Mouse (Mus musculus) embryonic facial prominence, embryonic 11.5 days (tissue): ENCODE results near the gene Pradc1. TPM values are rescaled to one million over a fixed set of nuclear protein-coding genes. Genes with fewer than 3 reads are reported as not detected.
A peak's percentile ranks its signal among the peaks of the same experiment; 100 is the strongest.
"Not testable (repeated sequence)": the region's sequence is repeated elsewhere in the genome, so short reads cannot be mapped to it uniquely, and the experiment has no call there.

Source experiments
- ATAC-seq: fragments of 200-750 bp; cut with Nextera tagmentation; replicated peaks from 2 replicates; pipeline ENCODE4 v1.8.0; 2017; ENCODE audit warnings: low read depth; ENCODE audit not compliant: insufficient number of reproducible peaks, low FRiP score, low TSS enrichment
- DNase-seq: peaks from one replicate; pipeline ENCODE4 v3.0.0-alpha.2; 2015; ENCODE audit warnings: low spot score
- H3K27ac ChIP-seq: fragments of 300-500 bp; sonication (generic); replicated peaks from 2 replicates; pipeline ENCODE4 v1.5.1; 2014; ENCODE audit warnings: mild to moderate bottlenecking, low read depth, low read length, control low read depth
- H3K27me3 ChIP-seq: fragments of 300-500 bp; sonication (generic); 2 replicates; pipeline ENCODE4 v1.6.1; 2014; ENCODE audit warnings: mild to moderate bottlenecking, low read length, moderate library complexity, mixed read lengths; ENCODE audit not compliant: control insufficient read depth, insufficient read depth
- H3K36me3 ChIP-seq: fragments of 300-500 bp; sonication (generic); replicated peaks from 2 replicates; pipeline ENCODE4 v1.6.1; 2014; ENCODE audit warnings: low read depth, mild to moderate bottlenecking, low read length, moderate library complexity, mixed read lengths; ENCODE audit not compliant: control insufficient read depth, insufficient read depth
- H3K4me1 ChIP-seq: fragments of 300-500 bp; sonication (generic); 2 replicates; pipeline ENCODE4 v1.6.1; 2014; ENCODE audit warnings: low read length, mixed read lengths; ENCODE audit not compliant: control insufficient read depth, insufficient read depth
- H3K4me2 ChIP-seq: fragments of 300-500 bp; sonication (generic); 2 replicates; pipeline ENCODE4 v1.6.1; 2014; ENCODE audit warnings: low read depth, mild to moderate bottlenecking, control low read depth, low read length, moderate library complexity
- H3K4me3 ChIP-seq: fragments of 300-500 bp; sonication (generic); 2 replicates; pipeline ENCODE4 v1.5.1; 2014; ENCODE audit warnings: low read depth, low read length, control low read depth
- H3K9ac ChIP-seq: fragments of 300-500 bp; sonication (generic); replicated peaks from 2 replicates; pipeline ENCODE4 v1.6.1; 2014; ENCODE audit warnings: mild to moderate bottlenecking, control low read depth, low read length
- H3K9me3 ChIP-seq: fragments of 300-500 bp; sonication (generic); replicated peaks from 2 replicates; pipeline ENCODE4 v1.6.1; 2016; ENCODE audit warnings: mild to moderate bottlenecking, low read length, inconsistent platforms, mixed read lengths; ENCODE audit not compliant: control insufficient read depth
- WGBS: fragments of 180-500 bp; shearing (Covaris S2); extraction: QIAGEN DNeasy Blood & Tissue Kit; methylation state at CpG from one replicate; pipeline ENCODE4 v1.1.7; 2014; 5-methylcytosine and 5-hydroxymethylcytosine counted together
- polyA plus RNA-seq: library from polyadenylated mRNA; unstranded; fragments of >200 nt; fragmentation: Nextera tagmentation; extraction: Ambion mirVana; gene quantifications from 2 replicates; pipeline ENCODE4 v1.2.1, GENCODE M21; 2014

The Pradc1 gene
- polyA plus RNA-seq, 1 experiment from 2014 or later: 23.5 TPM

- Histone ChIP-seq H3K27me3 (no peaks in the 10 kb centered on the region), H3K36me3 (peaks cover 7% of the 10 kb centered on the region), H3K9me3 (no peaks in the 10 kb centered on the region), H3K9ac (no peak overlapping the region), H3K27ac (no peak overlapping the region), H3K4me1 (no peaks in the 10 kb centered on the region), H3K4me3 (no peak overlapping the region), H3K4me2 (no peak overlapping the region)
- ATAC-seq (no peak), DNase-seq (no peak)
- WGBS: 60% methylated on average over 8 of the region's 8 CpGs
Observed at GRCm38 (mm10) chr6:85471962-85472361, 20.2 kb upstream of the Pradc1 start.

- ATAC-seq: no peak
- Histone ChIP-seq H3K4me3 (no peak overlapping the region), H3K9ac (no peak overlapping the region), H3K4me1 (no peaks in the 10 kb centered on the region), H3K36me3 (peaks cover 14% of the 10 kb centered on the region), H3K27me3 (no peaks in the 10 kb centered on the region), H3K9me3 (no peaks in the 10 kb centered on the region), H3K27ac (no peak overlapping the region), H3K4me2 (no peak overlapping the region)
- 79% methylated on average over 5 of the region's 5 CpGs for WGBS
- no peak for DNase-seq
Observed at GRCm38 (mm10) chr6:85469660-85470430, 18.1 kb upstream of the Pradc1 start.

GRCm38 (mm10) chr6:85465381-85465780 lies 13.6 kb upstream of the Pradc1 start:
- no peaks in the 10 kb centered on the region for H3K27me3 ChIP-seq
- no peaks in the 10 kb centered on the region for H3K4me1 ChIP-seq
- H3K9ac ChIP-seq: no peak overlapping the region
- no peak overlapping the region for H3K27ac ChIP-seq
- peaks cover 24% of the 10 kb centered on the region for H3K36me3 ChIP-seq
- no peak overlapping the region for H3K4me3 ChIP-seq
- no peak for ATAC-seq
- H3K9me3 ChIP-seq: no peaks in the 10 kb centered on the region
- H3K4me2 ChIP-seq: no peak overlapping the region
- DNase-seq: peak; percentile 35

DNA sequence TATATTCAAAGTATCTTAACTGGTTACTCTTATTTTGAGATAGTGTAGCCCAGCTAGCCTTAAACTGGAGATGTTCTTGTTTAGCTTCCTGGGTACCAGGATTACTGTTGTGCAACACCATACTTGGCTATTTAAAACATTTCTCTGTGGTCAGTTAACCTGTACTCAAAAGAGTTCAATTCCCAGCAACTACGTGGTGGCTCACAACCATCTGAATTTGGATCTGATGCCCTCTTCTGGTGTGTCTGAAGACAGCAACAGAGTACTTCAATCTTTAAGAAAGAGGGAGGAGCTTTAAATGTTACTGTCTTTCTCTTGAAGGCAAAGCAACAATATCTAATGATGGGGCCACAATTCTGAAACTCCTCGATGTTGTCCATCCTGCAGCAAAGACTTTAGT lies 7.9 kb upstream of the Pradc1 start:
- Histone ChIP-seq H3K4me2 (no peak overlapping the region), H3K9ac (no peak overlapping the region), H3K36me3 (peaks cover 9% of the 10 kb centered on the region), H3K4me1 (no peaks in the 10 kb centered on the region), H3K27me3 (no peaks in the 10 kb centered on the region), H3K27ac (no peak overlapping the region), H3K4me3 (no peak overlapping the region), H3K9me3 (no peaks in the 10 kb centered on the region)
- DNase-seq (no peak), ATAC-seq (no peak)
- 86% methylated on average over 2 of the region's 2 CpGs for WGBS

DNA sequence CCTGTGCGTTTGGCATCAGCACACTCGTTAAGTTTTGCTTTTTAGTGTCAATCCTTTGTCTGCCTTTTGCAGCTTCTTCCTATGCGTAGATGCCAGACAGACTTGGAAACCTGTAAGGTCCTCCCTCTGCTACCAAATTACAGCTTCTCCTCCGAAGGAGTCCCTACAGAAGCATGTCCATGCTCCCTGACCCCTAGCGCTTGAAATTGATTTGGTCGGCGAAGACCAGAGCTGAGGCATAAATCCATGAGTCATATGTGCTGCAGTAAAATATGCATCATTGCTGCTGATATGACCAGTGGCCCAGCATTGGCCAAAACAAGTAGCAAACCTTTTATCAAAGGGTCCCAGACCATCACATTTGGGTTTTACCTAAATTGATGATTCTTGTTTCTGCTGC lies 1.0 kb upstream of the Pradc1 start:
- no peak overlapping the region for H3K27ac ChIP-seq
- no peaks in the 10 kb centered on the region for H3K9me3 ChIP-seq
- DNase-seq (no peak), ATAC-seq (no peak)
- peak overlapping the region; percentile 85 for H3K4me3 ChIP-seq
- H3K27me3 ChIP-seq: no peaks in the 10 kb centered on the region
- peak overlapping the region; percentile 87 for H3K4me2 ChIP-seq
- peak overlapping the region; percentile 95 for H3K9ac ChIP-seq
- H3K36me3 ChIP-seq: no peaks in the 10 kb centered on the region
- WGBS: 12% methylated on average over 7 of the region's 7 CpGs
- H3K4me1 ChIP-seq: peaks cover 5% of the 10 kb centered on the region; the same call in 1 of the 2 replicates

GRCm38 (mm10) chr6:85452411-85452665 lies 568 bp upstream of the Pradc1 start:
- peak overlapping the region; percentile 95 for H3K9ac ChIP-seq
- H3K4me1 ChIP-seq: peaks cover 5% of the 10 kb centered on the region; the same call in 1 of the 2 replicates
- no peaks in the 10 kb centered on the region for H3K27me3 ChIP-seq
- ATAC-seq (peak; percentile 20; the same call in 1 of the 2 replicates), DNase-seq (no peak)
- H3K4me3 ChIP-seq: peak overlapping the region; percentile 85
- H3K9me3 ChIP-seq: no peaks in the 10 kb centered on the region
- H3K27ac ChIP-seq: peak overlapping the region; percentile 87
- H3K36me3 ChIP-seq: no peaks in the 10 kb centered on the region
- 0% methylated on average over 15 of the region's 15 CpGs for WGBS
- peak overlapping the region; percentile 87 for H3K4me2 ChIP-seq

DNA sequence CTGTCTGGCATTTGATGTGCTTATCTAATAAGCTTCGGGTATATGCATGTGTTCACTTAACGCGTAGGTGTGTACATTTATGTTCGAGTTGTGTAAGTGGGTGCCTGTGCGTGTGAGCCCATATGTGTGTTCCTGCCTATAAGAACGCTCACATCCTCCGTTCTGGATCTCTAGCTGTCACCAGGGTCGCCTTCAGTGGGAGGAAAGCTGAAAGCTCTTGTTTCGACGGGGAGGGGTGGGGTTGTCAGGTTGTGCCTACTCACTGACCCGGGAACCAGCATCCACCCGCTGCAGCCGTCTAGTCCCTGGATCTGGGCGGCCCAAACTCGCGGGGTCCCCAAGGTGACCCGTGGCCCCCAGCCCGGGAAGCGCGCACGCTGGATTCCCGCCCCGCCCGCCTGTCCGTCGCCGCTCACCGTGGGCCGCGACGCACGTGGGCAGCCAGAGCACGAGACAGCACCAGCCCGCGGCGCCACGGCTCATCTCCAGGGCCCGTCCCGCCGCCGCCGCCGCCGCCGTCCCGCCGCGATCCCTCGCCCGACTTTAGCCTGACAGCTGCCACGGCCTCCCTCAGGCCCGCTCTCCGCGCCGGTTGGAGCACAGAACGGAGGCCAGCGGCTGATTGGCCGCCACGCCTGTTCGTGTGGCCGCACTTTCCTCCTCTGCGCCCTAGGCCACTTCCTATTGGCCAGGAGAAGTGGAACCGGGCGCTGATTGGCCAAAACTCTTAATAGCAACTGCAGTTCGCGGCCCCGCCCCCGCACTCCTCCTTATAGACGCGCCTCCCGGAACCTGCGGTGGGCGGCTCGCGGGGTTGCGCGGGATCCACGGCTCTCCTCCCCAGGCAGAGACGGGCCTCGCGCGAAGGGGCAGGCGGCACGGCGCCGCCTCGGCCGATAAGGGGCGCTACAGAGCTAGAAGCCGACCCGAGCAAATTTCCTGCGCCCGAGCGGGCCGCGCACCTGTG lies 790 bp downstream of the Pradc1 start, which contains the start of gene Cct7:
TSS of gene Cct7 (plus strand) at position 818 of the 967 bp plus-strand sequence.
- DNase-seq (peak; percentile 100), ATAC-seq (peak; percentile 93)
- peak within 1 kb of the TSS; percentile 95 for H3K9ac ChIP-seq
- H3K4me3 ChIP-seq: peak within 1 kb of the TSS; percentile 85
- H3K4me2 ChIP-seq: peak within 1 kb of the TSS; percentile 87
- peak within 1 kb of the TSS; percentile 87 for H3K27ac ChIP-seq
- H3K36me3 ChIP-seq: no peaks in the 10 kb centered on the region; the same call in 1 of the 2 replicates
- no peaks in the 10 kb centered on the region for H3K27me3 ChIP-seq
- H3K9me3 ChIP-seq: no peaks in the 10 kb centered on the region
- peaks cover 5% of the 10 kb centered on the region; the same call in 1 of the 2 replicates for H3K4me1 ChIP-seq
- WGBS: 2% methylated on average over 91 of the region's 96 CpGs

- not testable (repeated sequence) for H3K27me3 ChIP-seq, H3K27ac ChIP-seq, DNase-seq, H3K4me3 ChIP-seq, H3K4me1 ChIP-seq, H3K36me3 ChIP-seq, ATAC-seq, H3K9me3 ChIP-seq
- Histone ChIP-seq H3K9ac (peak overlapping the region; percentile 18; the same call in 1 of the 2 replicates), H3K4me2 (peak overlapping the region; percentile 87; the same call in 1 of the 2 replicates)
- WGBS: 52% methylated on average over 1 of the region's 1 CpGs
Observed at GRCm38 (mm10) chr6:85450140-85450539, 1.6 kb downstream of the Pradc1 start.
